Mouse (Mus musculus): ENCODE measurements around the gene Gsk3b. TPM values are rescaled to one million over a fixed set of nuclear protein-coding genes. Genes with fewer than 3 reads are reported as not detected.

Gene Gsk3b
- polyA plus RNA-seq, 1 experiment, result 44.6 TPM

GRCm38 (mm10) chr16:38272483-38272882 is 183.7 kb downstream of the Gsk3b start:
- no peak for DNase-seq (ENCODE audit: extremely low spot score in 1 of 2, low spot score in 1 of 2)

DNA sequence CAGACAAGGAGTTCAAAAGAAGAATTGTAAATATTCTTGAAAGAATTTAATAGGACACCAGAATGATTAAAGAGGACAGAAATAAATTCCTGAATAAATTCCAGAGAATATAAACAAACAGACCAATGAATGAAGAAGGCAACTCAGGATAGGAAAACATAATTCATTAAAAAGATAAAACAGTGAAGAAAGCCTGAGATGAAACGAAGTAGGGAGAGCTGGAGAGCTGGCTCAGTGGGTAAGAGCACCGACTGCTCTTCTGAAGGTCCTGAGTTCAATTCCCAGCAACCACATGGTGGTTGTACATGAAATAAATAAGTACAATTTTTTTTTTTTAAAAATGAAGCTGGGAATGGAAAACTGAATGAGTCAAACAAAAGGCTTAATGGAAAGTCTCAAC is 185.9 kb downstream of the Gsk3b start:
- no peak for DNase-seq (ENCODE audit: extremely low spot score in 1 of 2, low spot score in 1 of 2)

- DNase-seq (ENCODE audit: extremely low spot score in 1 of 2, low spot score in 1 of 2), result no peak
Observed at GRCm38 (mm10) chr16:38279794-38280193, 191.0 kb downstream of the Gsk3b start.

DNA sequence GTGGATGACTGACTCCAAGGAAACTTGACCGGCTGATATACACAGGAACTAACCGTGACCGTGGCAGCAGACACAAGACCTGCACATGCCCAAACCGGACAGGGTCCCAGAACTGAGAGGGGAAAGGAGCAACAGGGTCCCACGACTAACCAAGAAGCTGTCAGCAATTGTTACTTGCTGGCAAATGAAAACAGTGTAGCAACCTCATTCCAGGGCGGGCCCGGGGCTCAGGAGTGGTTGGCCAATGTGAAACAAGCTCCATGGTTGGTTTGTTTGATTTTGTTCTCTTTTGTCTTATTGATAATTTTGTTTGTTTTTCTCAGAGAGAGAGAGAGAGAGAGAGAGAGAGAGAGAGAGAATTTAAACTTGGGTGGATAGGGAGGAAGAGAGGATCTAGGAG is 192.2 kb downstream of the Gsk3b start:
- no peak for DNase-seq (ENCODE audit: extremely low spot score in 1 of 2, low spot score in 1 of 2)

DNA sequence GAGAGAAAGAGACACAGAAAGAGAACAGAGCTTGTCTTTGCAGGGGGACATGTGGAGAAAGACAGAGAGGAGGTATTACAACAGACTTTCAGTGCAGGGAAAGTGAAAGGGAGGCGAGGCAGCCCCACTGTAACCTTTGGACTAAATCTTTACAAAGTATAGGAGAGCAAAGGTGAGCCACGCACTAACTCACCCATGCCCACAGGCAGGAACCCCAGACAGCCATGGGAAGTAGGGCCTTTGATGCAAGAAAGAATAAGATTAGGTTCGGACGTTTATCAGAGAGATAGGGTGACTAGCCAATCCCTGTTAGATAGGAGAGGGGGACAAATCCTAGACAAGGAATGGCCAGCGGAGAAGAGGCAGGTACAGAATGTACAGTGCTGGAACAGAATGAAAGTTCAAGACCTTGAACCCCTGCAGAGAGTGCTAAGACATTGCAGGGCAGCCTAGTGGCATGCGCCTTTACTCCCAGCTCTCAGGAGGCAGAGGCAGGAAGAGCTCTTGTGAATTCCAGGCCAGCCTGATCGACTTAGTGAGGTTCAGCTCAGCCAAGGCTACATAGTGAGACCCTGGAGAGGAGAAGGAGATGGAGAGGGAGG is 193.9 kb downstream of the Gsk3b start:
- no peak for DNase-seq (ENCODE audit: extremely low spot score in 1 of 2, low spot score in 1 of 2)

DNA sequence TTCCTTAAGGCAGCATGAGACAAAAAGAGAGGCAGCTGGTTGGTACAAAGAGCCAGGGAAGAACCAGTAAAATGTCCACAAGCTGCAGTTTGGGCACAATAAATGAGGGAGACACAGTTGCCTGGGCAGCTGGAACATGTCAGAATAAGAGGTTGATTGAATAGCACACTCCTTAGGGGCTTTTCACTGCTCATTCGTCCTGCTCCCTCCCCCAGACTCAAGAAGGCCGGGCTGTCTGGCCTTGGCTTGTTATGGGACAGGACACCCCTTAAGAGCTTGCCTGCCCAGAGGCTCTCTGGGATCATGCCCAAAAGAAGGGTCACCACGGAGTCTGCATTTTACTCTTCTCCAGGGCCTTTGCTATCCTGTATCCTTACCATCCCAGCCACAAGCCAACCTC is 194.5 kb downstream of the Gsk3b start:
- DNase-seq (ENCODE audit: extremely low spot score in 1 of 2, low spot score in 1 of 2), result no peak

- no peak for DNase-seq (ENCODE audit: extremely low spot score in 1 of 2, low spot score in 1 of 2)
Observed at GRCm38 (mm10) chr16:38285801-38286200, 197.0 kb downstream of the Gsk3b start.

- no peak for DNase-seq (ENCODE audit: extremely low spot score in 1 of 2, low spot score in 1 of 2)
Observed at GRCm38 (mm10) chr16:38286541-38286940, 197.7 kb downstream of the Gsk3b start.

DNA sequence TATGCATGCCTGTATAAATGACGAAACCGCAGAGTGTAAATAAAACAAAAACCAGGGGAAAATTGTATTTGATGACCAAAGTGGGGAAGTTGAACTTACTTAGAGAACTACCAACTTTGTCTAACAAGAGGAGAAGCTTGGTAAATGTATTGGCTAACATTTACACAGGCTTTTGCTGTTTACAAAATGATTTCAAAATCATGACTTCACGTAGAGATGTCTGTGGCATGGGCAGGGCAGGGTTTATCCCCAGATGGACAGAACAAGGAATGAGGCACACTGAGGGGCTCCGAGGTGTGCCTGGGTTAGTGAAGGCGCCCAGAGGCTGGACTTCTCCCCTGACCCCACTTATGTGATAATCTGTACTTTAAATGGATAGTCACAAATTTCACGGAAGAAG is 198.6 kb downstream of the Gsk3b start:
- DNase-seq (ENCODE audit: extremely low spot score in 1 of 2, low spot score in 1 of 2), result no peak

DNA sequence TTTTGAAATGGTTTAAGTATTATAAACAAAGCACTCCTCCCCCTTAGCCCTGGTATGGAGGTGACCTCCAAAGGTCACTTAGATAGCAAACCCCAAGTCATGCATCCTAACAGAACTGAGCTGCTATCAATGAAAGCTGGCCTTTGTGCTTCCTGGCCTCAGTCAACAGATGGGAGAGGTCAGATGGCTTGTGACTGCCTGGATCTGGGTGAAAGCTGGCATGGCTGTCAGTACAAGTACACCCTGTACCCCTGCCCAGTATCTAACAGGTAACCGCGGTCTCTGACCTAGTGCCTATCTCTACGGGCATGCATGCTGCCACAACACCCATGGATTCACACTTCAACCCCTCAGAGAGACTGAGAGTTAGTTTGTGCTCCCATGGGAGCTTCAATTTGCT is 199.0 kb downstream of the Gsk3b start:
- no peak for DNase-seq (ENCODE audit: extremely low spot score in 1 of 2, low spot score in 1 of 2)

DNA sequence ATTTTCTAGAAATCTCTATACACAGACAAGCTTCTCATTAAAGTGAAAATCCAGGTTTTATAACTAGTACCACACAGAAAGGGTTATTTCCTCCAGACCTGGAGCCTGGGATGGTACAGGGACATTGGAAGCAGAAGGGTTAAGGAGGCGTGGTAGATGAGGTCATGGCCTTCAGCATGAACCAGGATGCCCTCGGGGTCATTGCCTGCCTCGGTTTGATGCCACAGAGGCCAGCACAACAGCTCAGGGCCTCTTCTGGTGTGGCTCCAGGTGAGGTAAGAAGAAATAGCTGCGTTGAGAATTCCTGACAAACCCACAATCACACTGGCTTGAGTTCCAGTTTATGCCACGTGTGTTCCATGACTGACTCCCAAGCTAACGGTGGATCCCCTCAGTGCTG is 200.1 kb downstream of the Gsk3b start:
- DNase-seq (ENCODE audit: extremely low spot score in 1 of 2, low spot score in 1 of 2), result no peak

- no peak for DNase-seq (ENCODE audit: extremely low spot score in 1 of 2, low spot score in 1 of 2)
Observed at GRCm38 (mm10) chr16:38290151-38290550, 201.3 kb downstream of the Gsk3b start.

DNA sequence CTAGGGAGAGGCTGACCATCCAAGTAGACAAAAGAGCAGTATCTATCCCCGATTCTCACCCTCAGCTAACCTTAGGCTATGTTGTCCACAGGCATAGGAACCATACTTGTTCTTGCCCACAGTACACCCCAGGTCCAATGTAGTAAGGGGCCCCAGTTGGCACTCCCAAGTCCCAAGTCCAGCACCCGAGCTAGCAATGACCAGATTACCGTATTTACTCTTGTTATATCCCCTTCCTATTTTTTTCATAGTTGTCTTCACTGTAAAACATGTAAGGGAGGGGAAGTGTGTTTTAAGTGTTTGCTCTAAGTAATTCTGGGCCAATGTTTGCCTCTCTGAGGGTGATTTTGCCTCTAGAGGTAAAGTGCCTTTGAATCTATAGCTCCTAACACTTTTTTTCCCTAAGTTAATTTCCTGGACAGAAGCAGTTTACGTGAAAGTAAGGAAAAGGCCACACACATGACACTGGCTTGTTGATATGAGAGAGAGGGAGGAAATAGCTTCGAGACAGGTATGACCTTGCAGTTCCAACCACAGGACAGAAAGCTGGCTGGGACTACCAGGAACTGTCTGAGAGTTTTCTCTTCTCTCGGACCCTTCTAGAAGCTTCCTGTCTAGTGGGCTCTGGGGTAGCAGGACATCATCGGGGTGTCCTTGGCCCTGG is 206.0 kb downstream of the Gsk3b start, which contains the start of gene Nr1i2:
Nr1i2 (minus strand) TSS at position 140 of the 664 bp plus-strand sequence.
- DNase-seq (ENCODE audit: extremely low spot score in 1 of 2, low spot score in 1 of 2), result no peak

DNA sequence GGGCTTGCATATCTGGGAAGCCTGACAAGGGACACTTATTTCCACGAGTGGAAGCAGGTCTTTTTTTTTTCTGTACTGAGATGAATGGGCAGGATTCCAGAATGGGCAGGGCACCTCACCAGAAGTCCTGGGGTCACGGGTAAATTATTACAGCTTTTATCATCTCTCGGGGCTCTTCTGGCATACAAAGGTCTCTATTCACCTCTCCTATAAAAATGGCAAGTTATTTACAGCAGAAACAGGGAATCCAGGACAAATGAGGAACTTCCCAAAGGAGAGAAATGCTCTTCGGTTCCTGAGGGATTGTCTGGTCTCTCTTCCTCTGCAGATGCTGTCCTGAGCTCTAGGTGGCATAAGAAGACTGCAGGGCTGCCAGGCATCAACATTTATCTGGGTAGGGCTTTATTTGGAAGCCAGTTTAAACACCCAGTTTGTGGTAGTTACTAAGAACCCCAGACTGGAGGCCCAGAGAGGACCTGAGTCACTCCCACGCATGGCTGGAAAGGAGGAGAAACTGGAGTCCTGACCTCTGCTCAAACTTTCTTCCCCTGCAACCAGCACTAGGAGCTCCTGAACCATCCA is 206.6 kb downstream of the Gsk3b start:
- peak in 1 of 2 experiments; percentile 36 for DNase-seq (ENCODE audit: extremely low spot score in 1 of 2, low spot score in 1 of 2)

Other genes with a start within 250 kb of the Gsk3b start
- gene Gm36028, start 227.9 kb upstream of the Gsk3b start, polyA plus RNA-seq (2012; rRNA removed), result 0.36 and 0.38 TPM in 2 replicates
- 42.9 and 45.9 TPM in 2 replicates for gene Lrrc58, start 220.6 kb upstream of the Gsk3b start, polyA plus RNA-seq (2012; rRNA removed)
- 1.0 TPM in 2 replicates for gene Gpr156, start 172.5 kb upstream of the Gsk3b start, polyA plus RNA-seq (2012; rRNA removed)
- gene Nr1i2, start 205.8 kb downstream of the Gsk3b start, polyA plus RNA-seq (2012; rRNA removed), result not detected in 2 replicates